Mouse (Mus musculus) liver, embryonic 14.5 days (tissue): Measurements from ENCODE around the gene Olfr629. TPM values are rescaled to one million over a fixed set of nuclear protein-coding genes. Genes with fewer than 3 reads are reported as not detected.

Experiments used
- ATAC-seq: fragments of 200-750 bp; cut with Nextera tagmentation; 2 replicates; pipeline ENCODE4 v1.8.0; 2017; ENCODE audit warnings: moderate number of reproducible peaks, mild to moderate bottlenecking, moderate library complexity; ENCODE audit not compliant: insufficient read depth
- DNase-seq, 3 experiments: peaks; one replicate each; pipeline ENCODE4 v3.0.0-alpha.2; 2012 to 2013; ENCODE audit warnings: low read depth in 3 of 3, low spot score in 3 of 3
- H3K27ac ChIP-seq: fragments of 300-500 bp; sonication (generic); 2 replicates; pipeline ENCODE4 v1.5.1; 2014; ENCODE audit warnings: moderate library complexity, mild to moderate bottlenecking, control low read depth, inconsistent platforms
- H3K27me3 ChIP-seq: fragments of 300-500 bp; sonication (generic); 2 replicates; pipeline ENCODE4 v1.6.1; 2014; ENCODE audit warnings: mild to moderate bottlenecking, low read length, moderate library complexity; ENCODE audit not compliant: control insufficient read depth, insufficient read depth
- H3K36me3 ChIP-seq: fragments of 300-500 bp; sonication (generic); replicated peaks from 2 replicates; pipeline ENCODE4 v1.6.1; 2014; ENCODE audit warnings: low read depth; ENCODE audit not compliant: control insufficient read depth, insufficient read depth
- H3K4me1 ChIP-seq, 2 experiments: fragments of 200-500 bp in 1 of 2; fragments of 300-500 bp in 1 of 2; sonication (generic) in 1 of 2; replicated peaks; 2 replicates each; pipeline ENCODE4 v1.6.1; 2012 to 2014; ENCODE audit warnings: antibody characterized with exemption in 1 of 2, inconsistent platforms in 1 of 2, low read length in 1 of 2; ENCODE audit not compliant: control insufficient read depth in 2 of 2, insufficient read depth in 2 of 2
- H3K4me2 ChIP-seq: fragments of 300-500 bp; sonication (generic); 2 replicates; pipeline ENCODE4 v1.6.1; 2014; ENCODE audit warnings: low read depth, mild to moderate bottlenecking, control low read depth, moderate library complexity
- H3K4me3 ChIP-seq, 2 experiments: fragments of 200-500 bp in 1 of 2; fragments of 300-500 bp in 1 of 2; sonication (generic) in 1 of 2; 2 replicates each; pipeline ENCODE4 v1.5.1; 2012 to 2014; ENCODE audit warnings: low read depth in 2 of 2, low read length in 2 of 2, mild to moderate bottlenecking in 2 of 2, control low read depth in 1 of 2, inconsistent platforms in 1 of 2, moderate library complexity in 1 of 2; ENCODE audit not compliant: insufficient read depth in 1 of 2
- H3K9ac ChIP-seq: fragments of 300-500 bp; sonication (generic); replicated peaks from 2 replicates; pipeline ENCODE4 v1.6.1; 2014; ENCODE audit warnings: mild to moderate bottlenecking, control low read depth, moderate library complexity
- H3K9me3 ChIP-seq: fragments of 300-500 bp; sonication (generic); 2 replicates; pipeline ENCODE4 v1.6.1; 2016; ENCODE audit warnings: low read length, mixed read lengths; ENCODE audit not compliant: control insufficient read depth
- CTCF ChIP-seq: IDR thresholded peaks from 2 replicates; pipeline ENCODE4 v1.5.1; 2016; ENCODE audit warnings: antibody characterized with exemption, low read depth, control low read depth
- EP300 ChIP-seq: IDR thresholded peaks from 2 replicates; pipeline ENCODE4 v1.6.1; 2016; ENCODE audit warnings: antibody characterized with exemption, low read depth
- whole genome bisulfite sequencing: fragments of 180-500 bp; shearing (Covaris S2); extraction: QIAGEN DNeasy Blood & Tissue Kit; methylation state at CpG from one replicate; pipeline ENCODE4 v1.1.7; 2014; ENCODE audit not compliant: insufficient replicate concordance; 5-methylcytosine and 5-hydroxymethylcytosine counted together
- polyA plus RNA-seq, 2 experiments: library from polyadenylated mRNA; depleted of rRNA in 1 of 2; stranded (reverse) in 1 of 2; unstranded in 1 of 2; fragments of >200 nt; fragmentation: Nextera tagmentation in 1 of 2; extraction: Ambion mirVana in 1 of 2; gene quantifications; 2 replicates each; pipeline versions ENCODE4 v1.2.1 to v1.2.3; 2012 to 2014

Gene Olfr629
- polyA plus RNA-seq, 2 experiments, result 0.08 to 0.22 TPM

- DNase-seq (no peak), ATAC-seq (no peak)
- no peaks in the 10 kb centered on the region for H3K9me3 ChIP-seq
- H3K27me3 ChIP-seq, result no peaks in the 10 kb centered on the region
- H3K4me3 ChIP-seq, result no peak within 1 kb of the TSS
- no peak within 1 kb of the TSS for H3K4me2 ChIP-seq
- no peak within 1 kb of the TSS for H3K27ac ChIP-seq
- no peaks in the 10 kb centered on the region for H3K36me3 ChIP-seq
- TF ChIP-seq CTCF (no peak), EP300 (no peak)
- H3K4me1 ChIP-seq, result no peaks in the 10 kb centered on the region
- H3K9ac ChIP-seq, result no peak within 1 kb of the TSS
Observed at GRCm38 (mm10) chr7:103714371-103714770, 30.4 kb downstream of the Olfr629 start, which contains the start of gene Olfr243. Gene Olfr243, plus strand, starts transcription at chr7:103714671.

- no peak overlapping the region for H3K9ac ChIP-seq
- H3K36me3 ChIP-seq, result no peaks in the 10 kb centered on the region
- ATAC-seq (peak; percentile 62; the same call in 1 of the 2 replicates), DNase-seq (peak in 1 of 3 experiments; percentile 28)
- no peaks in the 10 kb centered on the region for H3K9me3 ChIP-seq
- TF ChIP-seq CTCF, result peak; percentile 77
- no peak for TF ChIP-seq EP300
- H3K4me1 ChIP-seq, result no peaks in the 10 kb centered on the region
- H3K27me3 ChIP-seq, result no peaks in the 10 kb centered on the region
- no peak overlapping the region for H3K4me3 ChIP-seq
- WGBS, result 21% methylated on average over 2 of the region's 2 CpGs
- no peak overlapping the region for H3K4me2 ChIP-seq
- no peak overlapping the region for H3K27ac ChIP-seq
Observed at GRCm38 (mm10) chr7:103712024-103712423, 32.7 kb downstream of the Olfr629 start.

GRCm38 (mm10) chr7:103699469-103699868 lies 45.3 kb downstream of the Olfr629 start:
- Histone ChIP-seq H3K9me3 (no peaks in the 10 kb centered on the region), H3K36me3 (no peaks in the 10 kb centered on the region), H3K9ac (no peak overlapping the region), H3K4me1 (no peaks in the 10 kb centered on the region), H3K27me3 (no peaks in the 10 kb centered on the region), H3K27ac (no peak overlapping the region), H3K4me3 (no peak overlapping the region), H3K4me2 (no peak overlapping the region)
- 79% methylated on average over 4 of the region's 4 CpGs for WGBS
- no peak for DNase-seq
- ATAC-seq, result no peak
- TF ChIP-seq EP300, result no peak
- no peak for TF ChIP-seq CTCF

Other genes starting within 250 kb of the Olfr629 start
Only the 30 nearest of the 33 such genes appear.
- not detected in 2 replicates for gene Olfr611, start 224.1 kb downstream of the Olfr629 start, polyA plus RNA-seq (2012; rRNA removed)
- gene Olfr611, start 224.1 kb downstream of the Olfr629 start, polyA plus RNA-seq (2014; fragmentation: Nextera tagmentation; extraction: Ambion mirVana), result not detected in 2 replicates
- not detected in 2 replicates for gene Olfr612, start 202.2 kb downstream of the Olfr629 start, polyA plus RNA-seq (2012; rRNA removed)
- gene Olfr612, start 202.2 kb downstream of the Olfr629 start, polyA plus RNA-seq (2014; fragmentation: Nextera tagmentation; extraction: Ambion mirVana), result not detected in 2 replicates
- gene Olfr613, start 196.9 kb downstream of the Olfr629 start, polyA plus RNA-seq (2012; rRNA removed), result not detected in 2 replicates
- not detected in 2 replicates for gene Olfr613, start 196.9 kb downstream of the Olfr629 start, polyA plus RNA-seq (2014; fragmentation: Nextera tagmentation; extraction: Ambion mirVana)
- gene Olfr615, start 188.9 kb downstream of the Olfr629 start, polyA plus RNA-seq (2012; rRNA removed), result not detected in 2 replicates
- not detected in 2 replicates for gene Olfr615, start 188.9 kb downstream of the Olfr629 start, polyA plus RNA-seq (2014; fragmentation: Nextera tagmentation; extraction: Ambion mirVana)
- not detected in 2 replicates for gene Olfr616, start 175.8 kb downstream of the Olfr629 start, polyA plus RNA-seq (2012; rRNA removed)
- gene Olfr616, start 175.8 kb downstream of the Olfr629 start, polyA plus RNA-seq (2014; fragmentation: Nextera tagmentation; extraction: Ambion mirVana), result not detected in 2 replicates
- not detected in 2 replicates for gene Olfr617, start 171.9 kb downstream of the Olfr629 start, polyA plus RNA-seq (2012; rRNA removed)
- not detected in 2 replicates for gene Olfr617, start 171.9 kb downstream of the Olfr629 start, polyA plus RNA-seq (2014; fragmentation: Nextera tagmentation; extraction: Ambion mirVana)
- gene Olfr618, start 154.8 kb downstream of the Olfr629 start, polyA plus RNA-seq (2012; rRNA removed), result not detected in 2 replicates
- not detected in 2 replicates for gene Olfr618, start 154.8 kb downstream of the Olfr629 start, polyA plus RNA-seq (2014; fragmentation: Nextera tagmentation; extraction: Ambion mirVana)
- gene Olfr619, start 144.4 kb downstream of the Olfr629 start, polyA plus RNA-seq (2012; rRNA removed), result not detected in 2 replicates
- not detected in 2 replicates for gene Olfr619, start 144.4 kb downstream of the Olfr629 start, polyA plus RNA-seq (2014; fragmentation: Nextera tagmentation; extraction: Ambion mirVana)
- not detected in 2 replicates for gene Olfr620, start 132.4 kb downstream of the Olfr629 start, polyA plus RNA-seq (2012; rRNA removed)
- gene Olfr620, start 132.4 kb downstream of the Olfr629 start, polyA plus RNA-seq (2014; fragmentation: Nextera tagmentation; extraction: Ambion mirVana), result not detected in 2 replicates
- not detected in 2 replicates for gene Olfr622, start 102.2 kb downstream of the Olfr629 start, polyA plus RNA-seq (2012; rRNA removed)
- not detected in 2 replicates for gene Olfr622, start 102.2 kb downstream of the Olfr629 start, polyA plus RNA-seq (2014; fragmentation: Nextera tagmentation; extraction: Ambion mirVana)
- not detected in 2 replicates for gene Olfr623, start 81.2 kb downstream of the Olfr629 start, polyA plus RNA-seq (2012; rRNA removed)
- gene Olfr623, start 81.2 kb downstream of the Olfr629 start, polyA plus RNA-seq (2014; fragmentation: Nextera tagmentation; extraction: Ambion mirVana), result not detected in 2 replicates
- 0.01 TPM in 2 replicates for gene Olfr624, start 73.8 kb downstream of the Olfr629 start, polyA plus RNA-seq (2012; rRNA removed)
- gene Olfr624, start 73.8 kb downstream of the Olfr629 start, polyA plus RNA-seq (2014; fragmentation: Nextera tagmentation; extraction: Ambion mirVana), result not detected in 2 replicates
- gene Olfr625-ps1, start 62.2 kb downstream of the Olfr629 start, polyA plus RNA-seq (2012; rRNA removed), result not detected in 2 replicates
- gene Olfr625-ps1, start 62.2 kb downstream of the Olfr629 start, polyA plus RNA-seq (2014; fragmentation: Nextera tagmentation; extraction: Ambion mirVana), result not detected in 2 replicates
- gene Olfr243, start 30.3 kb downstream of the Olfr629 start, polyA plus RNA-seq (2012; rRNA removed), result not detected in 2 replicates
- gene Olfr243, start 30.3 kb downstream of the Olfr629 start, polyA plus RNA-seq (2014; fragmentation: Nextera tagmentation; extraction: Ambion mirVana), result not detected in 2 replicates
- gene Olfr628, start 14.6 kb downstream of the Olfr629 start, polyA plus RNA-seq (2012; rRNA removed), result not detected in 2 replicates
- gene Olfr628, start 14.6 kb downstream of the Olfr629 start, polyA plus RNA-seq (2014; fragmentation: Nextera tagmentation; extraction: Ambion mirVana), result not detected in 2 replicates
- 0.03 TPM in 2 replicates for gene Olfr630, start 12.4 kb upstream of the Olfr629 start, polyA plus RNA-seq (2012; rRNA removed)
- gene Olfr630, start 12.4 kb upstream of the Olfr629 start, polyA plus RNA-seq (2014; fragmentation: Nextera tagmentation; extraction: Ambion mirVana), result not detected in 2 replicates
- 0.01 TPM in 1 of 2 replicates, not detected in the other for gene Olfr69, start 26.7 kb upstream of the Olfr629 start, polyA plus RNA-seq (2012; rRNA removed)
- not detected in 2 replicates for gene Olfr69, start 26.7 kb upstream of the Olfr629 start, polyA plus RNA-seq (2014; fragmentation: Nextera tagmentation; extraction: Ambion mirVana)
- gene Olfr68, start 34.8 kb upstream of the Olfr629 start, polyA plus RNA-seq (2012; rRNA removed), result 0.02 and 0.10 TPM in 2 replicates
- gene Olfr68, start 34.8 kb upstream of the Olfr629 start, polyA plus RNA-seq (2014; fragmentation: Nextera tagmentation; extraction: Ambion mirVana), result 0.08 TPM in 1 of 2 replicates, not detected in the other
- gene Olfr67, start 46.9 kb upstream of the Olfr629 start, polyA plus RNA-seq (2012; rRNA removed), result 0.02 TPM in 1 of 2 replicates, not detected in the other
- gene Olfr67, start 46.9 kb upstream of the Olfr629 start, polyA plus RNA-seq (2014; fragmentation: Nextera tagmentation; extraction: Ambion mirVana), result not detected in 2 replicates
- gene Hbb-bt, start 69.1 kb upstream of the Olfr629 start, polyA plus RNA-seq (2012; rRNA removed), result 57,913 and 74,220 TPM in 2 replicates
- gene Hbb-bt, start 69.1 kb upstream of the Olfr629 start, polyA plus RNA-seq (2014; fragmentation: Nextera tagmentation; extraction: Ambion mirVana), result 62,702 and 66,320 TPM in 2 replicates
- 195,474 and 209,901 TPM in 2 replicates for gene Hbb-bs, start 83.2 kb upstream of the Olfr629 start, polyA plus RNA-seq (2012; rRNA removed)
- 126,713 and 131,477 TPM in 2 replicates for gene Hbb-bs, start 83.2 kb upstream of the Olfr629 start, polyA plus RNA-seq (2014; fragmentation: Nextera tagmentation; extraction: Ambion mirVana)
- 0.19 and 0.36 TPM in 2 replicates for gene Hbb-bh2, start 95.6 kb upstream of the Olfr629 start, polyA plus RNA-seq (2012; rRNA removed)
- gene Hbb-bh2, start 95.6 kb upstream of the Olfr629 start, polyA plus RNA-seq (2014; fragmentation: Nextera tagmentation; extraction: Ambion mirVana), result not detected in 2 replicates
- 94.8 and 146 TPM in 2 replicates for gene Hbb-bh1, start 98.2 kb upstream of the Olfr629 start, polyA plus RNA-seq (2012; rRNA removed)
- 155 and 211 TPM in 2 replicates for gene Hbb-bh1, start 98.2 kb upstream of the Olfr629 start, polyA plus RNA-seq (2014; fragmentation: Nextera tagmentation; extraction: Ambion mirVana)
- gene Hbb-y, start 108.3 kb upstream of the Olfr629 start, polyA plus RNA-seq (2012; rRNA removed), result 361 and 394 TPM in 2 replicates
- gene Hbb-y, start 108.3 kb upstream of the Olfr629 start, polyA plus RNA-seq (2014; fragmentation: Nextera tagmentation; extraction: Ambion mirVana), result 543 and 665 TPM in 2 replicates
- gene Olfr66, start 141.3 kb upstream of the Olfr629 start, polyA plus RNA-seq (2012; rRNA removed), result 0.03 TPM in 1 of 2 replicates, not detected in the other
- gene Olfr66, start 141.3 kb upstream of the Olfr629 start, polyA plus RNA-seq (2014; fragmentation: Nextera tagmentation; extraction: Ambion mirVana), result not detected in 2 replicates
- under 0.01 TPM in 1 of 2 replicates, not detected in the other for gene Olfr64, start 149.5 kb upstream of the Olfr629 start, polyA plus RNA-seq (2012; rRNA removed)
- gene Olfr64, start 149.5 kb upstream of the Olfr629 start, polyA plus RNA-seq (2014; fragmentation: Nextera tagmentation; extraction: Ambion mirVana), result not detected in 2 replicates
- not detected in 2 replicates for gene Olfr65, start 158.5 kb upstream of the Olfr629 start, polyA plus RNA-seq (2012; rRNA removed)
- gene Olfr65, start 158.5 kb upstream of the Olfr629 start, polyA plus RNA-seq (2014; fragmentation: Nextera tagmentation; extraction: Ambion mirVana), result not detected in 2 replicates
- 0.84 and 0.95 TPM in 2 replicates for gene Olfr631, start 183.9 kb upstream of the Olfr629 start, polyA plus RNA-seq (2012; rRNA removed)
- 0.19 and 0.24 TPM in 2 replicates for gene Olfr631, start 183.9 kb upstream of the Olfr629 start, polyA plus RNA-seq (2014; fragmentation: Nextera tagmentation; extraction: Ambion mirVana)
- 1.9 and 2.2 TPM in 2 replicates for gene Olfr632, start 189.4 kb upstream of the Olfr629 start, polyA plus RNA-seq (2012; rRNA removed)
- 0.52 and 0.69 TPM in 2 replicates for gene Olfr632, start 189.4 kb upstream of the Olfr629 start, polyA plus RNA-seq (2014; fragmentation: Nextera tagmentation; extraction: Ambion mirVana)
- gene Olfr633, start 199.5 kb upstream of the Olfr629 start, polyA plus RNA-seq (2012; rRNA removed), result 0.04 and 0.06 TPM in 2 replicates
- gene Olfr633, start 199.5 kb upstream of the Olfr629 start, polyA plus RNA-seq (2014; fragmentation: Nextera tagmentation; extraction: Ambion mirVana), result not detected in 2 replicates